Mouse (Mus musculus): Measurements from ENCODE around the gene Ephx1.

Gene Ephx1

GRCm38 (mm10) chr1:181014731-181015500, 5.8 kb downstream of the Ephx1 start:
- in situ Hi-C loops (cut with MboI, MseI): no loop called here

GRCm38 (mm10) chr1:181013446-181013845, 7.3 kb downstream of the Ephx1 start:
- in situ Hi-C loops (cut with MboI, MseI): no loop called here

GRCm38 (mm10) chr1:181012416-181012815, 8.3 kb downstream of the Ephx1 start:
- in situ Hi-C loops (cut with MboI, MseI): no loop called here

GRCm38 (mm10) chr1:181011601-181012000, 9.1 kb downstream of the Ephx1 start:
- in situ Hi-C loops (cut with MboI, MseI): no loop called here

- in situ Hi-C loops (cut with MboI, MseI): no loop called here
Observed at GRCm38 (mm10) chr1:181010171-181010932, 10.4 kb downstream of the Ephx1 start.

GRCm38 (mm10) chr1:181009754-181010153, 10.9 kb downstream of the Ephx1 start:
- in situ Hi-C loops (cut with MboI, MseI): no loop called here

- in situ Hi-C loops (cut with MboI, MseI): no loop called here
Observed at GRCm38 (mm10) chr1:181009011-181009590, 11.6 kb downstream of the Ephx1 start.

GRCm38 (mm10) chr1:181008266-181008665, 12.4 kb downstream of the Ephx1 start:
- in situ Hi-C loops (cut with MboI, MseI): no loop called here

- in situ Hi-C loops (cut with MboI, MseI): no loop called here
Observed at GRCm38 (mm10) chr1:181007831-181008230, 12.9 kb downstream of the Ephx1 start.

GRCm38 (mm10) chr1:181005331-181005730, 15.4 kb downstream of the Ephx1 start:
- in situ Hi-C loops (cut with MboI, MseI): no loop called here

- in situ Hi-C loops (cut with MboI, MseI): no loop called here
Observed at GRCm38 (mm10) chr1:181003790-181004189, 16.9 kb downstream of the Ephx1 start.

- in situ Hi-C loops (cut with MboI, MseI): no loop called here
Observed at GRCm38 (mm10) chr1:181001621-181002020, 19.1 kb downstream of the Ephx1 start.

- in situ Hi-C loops (cut with MboI, MseI): no loop called here
Observed at GRCm38 (mm10) chr1:181001217-181001616, 19.5 kb downstream of the Ephx1 start.

- in situ Hi-C loops (cut with MboI, MseI): no loop called here
Observed at GRCm38 (mm10) chr1:181000501-181001092, 20.1 kb downstream of the Ephx1 start.

- in situ Hi-C loops (cut with MboI, MseI): no loop called here
Observed at GRCm38 (mm10) chr1:180992142-180992541, 28.6 kb downstream of the Ephx1 start.

GRCm38 (mm10) chr1:180990671-180991070, 30.0 kb downstream of the Ephx1 start:
- in situ Hi-C loops (cut with MboI, MseI): no loop called here

GRCm38 (mm10) chr1:180987759-180988158, 32.9 kb downstream of the Ephx1 start:
- in situ Hi-C loops (cut with MboI, MseI): loop anchor here (10.0 kb wide), 1 partner anchor 47 kb away; no protein-coding TSS in a partner anchor

- in situ Hi-C loops (cut with MboI, MseI): loop anchor here (10.0 kb wide), 1 partner anchor 48 kb away; no protein-coding TSS in a partner anchor
Observed at GRCm38 (mm10) chr1:180986701-180987100, 34.0 kb downstream of the Ephx1 start.

GRCm38 (mm10) chr1:180981298-180982046, 39.2 kb downstream of the Ephx1 start:
- in situ Hi-C loops (cut with MboI, MseI): loop anchor here (10.0 kb wide), 1 partner anchor 53 kb away; no protein-coding TSS in a partner anchor

- in situ Hi-C loops (cut with MboI, MseI): loop anchor here (10.0 kb wide), 1 partner anchor 54 kb away; no protein-coding TSS in a partner anchor
Observed at GRCm38 (mm10) chr1:180980464-180980863, 40.2 kb downstream of the Ephx1 start.

All from regulatory T cell (primary cell).